Mouse (Mus musculus): ENCODE data around the gene Proz. TPM values are rescaled to one million over a fixed set of nuclear protein-coding genes. Genes with fewer than 3 reads are reported as not detected.
"Not testable (repeated sequence)": the region's sequence is repeated elsewhere in the genome, so short reads cannot be mapped to it uniquely, and the experiment has no call there.

The Proz gene
- polyA plus RNA-seq, 1 experiment: 3.2 TPM

- no peak overlapping the region for H3K4me3 ChIP-seq (replicated peaks; ENCODE audit: extremely low read depth, low read depth, low read length)
- WGBS: 74% methylated on average over 4 of the region's 4 CpGs
- no peaks in the 10 kb centered on the region for H3K4me1 ChIP-seq (ENCODE audit: control insufficient read depth, insufficient read depth, low read length)
- TF ChIP-seq POLR2A (IDR thresholded peaks at IDR 0.05; ENCODE audit: borderline replicate concordance, extremely low read depth, low read depth, low read length): no peak
- TF ChIP-seq CTCF (IDR thresholded peaks at IDR 0.05; ENCODE audit: insufficient read depth, low read length): no peak
- DNase-seq: no peak
These were observed 19.3 kb upstream of the Proz start for GRCm38 (mm10) chr8:13041459-13041858.

- no peak for TF ChIP-seq CTCF (IDR thresholded peaks at IDR 0.05; ENCODE audit: insufficient read depth, low read length)
- TF ChIP-seq POLR2A (IDR thresholded peaks at IDR 0.05; ENCODE audit: borderline replicate concordance, extremely low read depth, low read depth, low read length): no peak
- no peak overlapping the region for H3K4me3 ChIP-seq (replicated peaks; ENCODE audit: extremely low read depth, low read depth, low read length)
- no peak for DNase-seq
- no peaks in the 10 kb centered on the region for H3K4me1 ChIP-seq (ENCODE audit: control insufficient read depth, insufficient read depth, low read length)
- WGBS: 53% methylated on average over 5 of the region's 5 CpGs
These were observed 13.1 kb upstream of the Proz start for GRCm38 (mm10) chr8:13047652-13048051.

- no peak for TF ChIP-seq CTCF (IDR thresholded peaks at IDR 0.05; ENCODE audit: insufficient read depth, low read length)
- 75% methylated on average over 10 of the region's 10 CpGs for WGBS
- no peak overlapping the region for H3K4me3 ChIP-seq (replicated peaks; ENCODE audit: extremely low read depth, low read depth, low read length)
- no peak for DNase-seq
- no peaks in the 10 kb centered on the region for H3K4me1 ChIP-seq (ENCODE audit: control insufficient read depth, insufficient read depth, low read length)
These were observed 10.2 kb upstream of the Proz start for GRCm38 (mm10) chr8:13050550-13050949.

- H3K4me3 ChIP-seq (replicated peaks; ENCODE audit: extremely low read depth, low read depth, low read length): no peak overlapping the region
- TF ChIP-seq POLR2A (IDR thresholded peaks at IDR 0.05; ENCODE audit: borderline replicate concordance, extremely low read depth, low read depth, low read length) (no peak), CTCF (IDR thresholded peaks at IDR 0.05; ENCODE audit: insufficient read depth, low read length) (no peak)
- no peak for DNase-seq
- H3K4me1 ChIP-seq (ENCODE audit: control insufficient read depth, insufficient read depth, low read length): peaks cover 2% of the 10 kb centered on the region; the same call in 1 of the 2 replicates
- WGBS: 82% methylated on average over 4 of the region's 4 CpGs
These were observed 3.4 kb upstream of the Proz start for GRCm38 (mm10) chr8:13057351-13057750.

- TF ChIP-seq CTCF (IDR thresholded peaks at IDR 0.05; ENCODE audit: insufficient read depth, low read length) (no peak), POLR2A (IDR thresholded peaks at IDR 0.05; ENCODE audit: borderline replicate concordance, extremely low read depth, low read depth, low read length) (no peak)
- peak; percentile 35 for DNase-seq
- WGBS: 47% methylated on average over 16 of the region's 16 CpGs
- Histone ChIP-seq H3K4me3 (replicated peaks; ENCODE audit: extremely low read depth, low read depth, low read length) (no peak overlapping the region), H3K4me1 (ENCODE audit: control insufficient read depth, insufficient read depth, low read length) (no peaks in the 10 kb centered on the region)
These were observed 2.4 kb downstream of the Proz start for GRCm38 (mm10) chr8:13063112-13063511.

GRCm38 (mm10) chr8:13073255-13073654, 12.5 kb downstream of the Proz start:
- no peak for TF ChIP-seq CTCF (IDR thresholded peaks at IDR 0.05; ENCODE audit: insufficient read depth, low read length)
- 0 out of 2 replicates have a peak, but pooled peaks have one; percentile 19 for TF ChIP-seq POLR2A (IDR thresholded peaks at IDR 0.05; ENCODE audit: borderline replicate concordance, extremely low read depth, low read depth, low read length)
- Histone ChIP-seq H3K4me1 (ENCODE audit: control insufficient read depth, insufficient read depth, low read length) (no peaks in the 10 kb centered on the region; the same call in 1 of the 2 replicates), H3K4me3 (replicated peaks; ENCODE audit: extremely low read depth, low read depth, low read length) (no peak overlapping the region)
- WGBS: 78% methylated on average over 11 of the region's 11 CpGs
- DNase-seq: no peak

- DNase-seq: peak; percentile 20
- 81% methylated on average over 8 of the region's 8 CpGs for WGBS
- no peak overlapping the region for H3K4me3 ChIP-seq (replicated peaks; ENCODE audit: extremely low read depth, low read depth, low read length)
- no peak for TF ChIP-seq POLR2A (IDR thresholded peaks at IDR 0.05; ENCODE audit: borderline replicate concordance, extremely low read depth, low read depth, low read length)
- no peak for TF ChIP-seq CTCF (IDR thresholded peaks at IDR 0.05; ENCODE audit: insufficient read depth, low read length)
- no peaks in the 10 kb centered on the region; the same call in 1 of the 2 replicates for H3K4me1 ChIP-seq (ENCODE audit: control insufficient read depth, insufficient read depth, low read length)
These were observed 14.3 kb downstream of the Proz start for GRCm38 (mm10) chr8:13075044-13075443.

GRCm38 (mm10) chr8:13075579-13075978, 14.9 kb downstream of the Proz start:
- DNase-seq; H3K4me1 ChIP-seq (ENCODE audit: control insufficient read depth, insufficient read depth, low read length); H3K4me3 ChIP-seq (replicated peaks; ENCODE audit: extremely low read depth, low read depth, low read length): not testable (repeated sequence)
- 93% methylated on average over 1 of the region's 1 CpGs for WGBS

GRCm38 (mm10) chr8:13077542-13077941, 16.8 kb downstream of the Proz start:
- H3K4me1 ChIP-seq (ENCODE audit: control insufficient read depth, insufficient read depth, low read length): no peaks in the 10 kb centered on the region; the same call in 1 of the 2 replicates
- WGBS: 88% methylated on average over 7 of the region's 7 CpGs
- TF ChIP-seq POLR2A (IDR thresholded peaks at IDR 0.05; ENCODE audit: borderline replicate concordance, extremely low read depth, low read depth, low read length): no peak
- TF ChIP-seq CTCF (IDR thresholded peaks at IDR 0.05; ENCODE audit: insufficient read depth, low read length): no peak
- no peak overlapping the region for H3K4me3 ChIP-seq (replicated peaks; ENCODE audit: extremely low read depth, low read depth, low read length)
- DNase-seq: no peak

GRCm38 (mm10) chr8:13104691-13105086, 44.0 kb downstream of the Proz start:
- under 1% methylated on average over 45 of the region's 45 CpGs for WGBS
- TF ChIP-seq CTCF (IDR thresholded peaks at IDR 0.05; ENCODE audit: insufficient read depth, low read length) (no peak), POLR2A (IDR thresholded peaks at IDR 0.05; ENCODE audit: borderline replicate concordance, extremely low read depth, low read depth, low read length) (peak; percentile 83; the same call in 1 of the 2 replicates)
- peaks cover 3% of the 10 kb centered on the region for H3K4me1 ChIP-seq (ENCODE audit: control insufficient read depth, insufficient read depth, low read length)
- peak; percentile 90 for DNase-seq
- H3K4me3 ChIP-seq (replicated peaks; ENCODE audit: extremely low read depth, low read depth, low read length): peak overlapping the region; percentile 90
